Mouse (Mus musculus) telencephalon, adult 2 months (tissue): Measurements from ENCODE around the gene AI837181.

ENCODE experiments used
- DNase-seq: peaks from one replicate; pipeline ENCODE4 v3.0.0-alpha.2; 2011; ENCODE audit warnings: low read depth, low spot score

AI837181 gene

GRCm38 (mm10) chr19:5445747-5446146, 20.8 kb downstream of the AI837181 start:
- DNase-seq = no peak

GRCm38 (mm10) chr19:5447515-5448353, 22.8 kb downstream of the AI837181 start, which contains the start of gene Fosl1:
Gene Fosl1, plus strand, starts transcription at chr19:5447547.
- DNase-seq = no peak

GRCm38 (mm10) chr19:5448354-5449150, 23.6 kb downstream of the AI837181 start:
- no peak for DNase-seq

- DNase-seq = no peak
Observed at GRCm38 (mm10) chr19:5449673-5450072, 24.7 kb downstream of the AI837181 start.

- DNase-seq = no peak
Observed at GRCm38 (mm10) chr19:5451766-5452165, 26.8 kb downstream of the AI837181 start.

- no peak for DNase-seq
Observed at GRCm38 (mm10) chr19:5455037-5455436, 30.1 kb downstream of the AI837181 start.

- no peak for DNase-seq
Observed at GRCm38 (mm10) chr19:5455568-5455967, 30.6 kb downstream of the AI837181 start.

- no peak for DNase-seq
Observed at GRCm38 (mm10) chr19:5456241-5456921, 31.4 kb downstream of the AI837181 start.

GRCm38 (mm10) chr19:5456922-5457745, 32.2 kb downstream of the AI837181 start:
- DNase-seq = peak; percentile 91

GRCm38 (mm10) chr19:5457746-5458442, 33.0 kb downstream of the AI837181 start, which contains the start of gene Ccdc85b:
Gene Ccdc85b, minus strand, starts transcription at chr19:5457894.
- DNase-seq = no peak

- peak; percentile 72 for DNase-seq
Observed at GRCm38 (mm10) chr19:5459019-5459418, 34.1 kb downstream of the AI837181 start.

- no peak for DNase-seq
Observed at GRCm38 (mm10) chr19:5459896-5460295, 35.0 kb downstream of the AI837181 start.

- peak; percentile 87 for DNase-seq
Observed at GRCm38 (mm10) chr19:5460465-5460911, 35.5 kb downstream of the AI837181 start, which contains the start of gene Fibp. Gene Fibp, plus strand, starts transcription at chr19:5460615.

- no peak for DNase-seq
Observed at GRCm38 (mm10) chr19:5461411-5461810, 36.5 kb downstream of the AI837181 start.

- DNase-seq = no peak
Observed at GRCm38 (mm10) chr19:5463212-5463611, 38.3 kb downstream of the AI837181 start.

- no peak for DNase-seq
Observed at GRCm38 (mm10) chr19:5463791-5464562, 39.0 kb downstream of the AI837181 start.

GRCm38 (mm10) chr19:5465037-5465436, 40.1 kb downstream of the AI837181 start:
- no peak for DNase-seq

- no peak for DNase-seq
Observed at GRCm38 (mm10) chr19:5466916-5467500, 42.1 kb downstream of the AI837181 start.

GRCm38 (mm10) chr19:5468374-5468773, 43.4 kb downstream of the AI837181 start, which contains the start of gene Ctsw:
Gene Ctsw, minus strand, starts transcription at chr19:5468507.
- DNase-seq = no peak
